Mouse (Mus musculus) ES-E14 (cell line): ENCODE results near the gene Rad51ap2.

Experiments used
- CHD2 ChIP-seq: IDR thresholded peaks from 2 replicates; pipeline ENCODE4 v1.6.1; 2014; ENCODE audit warnings: mild to moderate bottlenecking, low read depth, low read length, inconsistent platforms
- HCFC1 ChIP-seq: IDR thresholded peaks from 2 replicates; pipeline ENCODE4 v1.6.1; 2012; ENCODE audit warnings: low read length, inconsistent platforms, borderline replicate concordance; ENCODE audit not compliant: insufficient read depth
- MAFK ChIP-seq: IDR thresholded peaks from 2 replicates; pipeline ENCODE4 v1.6.1; 2014; ENCODE audit warnings: mild to moderate bottlenecking, low read depth, low read length, inconsistent platforms; ENCODE audit not compliant: insufficient read depth
- ZC3H11A ChIP-seq: IDR thresholded peaks from 2 replicates; pipeline ENCODE4 v1.6.1; 2012; ENCODE audit warnings: low read depth, mild to moderate bottlenecking, inconsistent platforms, low read length, borderline replicate concordance
- ZNF384 ChIP-seq: IDR thresholded peaks from 2 replicates; pipeline ENCODE4 v1.6.1; 2012; ENCODE audit warnings: low read depth, low read length, inconsistent platforms

- TF ChIP-seq HCFC1, result no peak
- TF ChIP-seq ZC3H11A, result no peak
- no peak for TF ChIP-seq MAFK
- TF ChIP-seq ZNF384, result no peak
- TF ChIP-seq CHD2, result no peak
These were observed 334 bp downstream of the Rad51ap2 start for GRCm38 (mm10) chr12:11456213-11456612.
